Mouse (Mus musculus): ENCODE results near the gene Rmnd5b.
A peak's percentile ranks its signal among the peaks of the same experiment; 100 is the strongest.
"Not testable (repeated sequence)": the region's sequence is repeated elsewhere in the genome, so short reads cannot be mapped to it uniquely, and the experiment has no call there.

Gene Rmnd5b

GRCm38 (mm10) chr11:51635525-51636322 is at the start of gene Rmnd5b:
Rmnd5b (minus strand) TSS chr11:51635896.
- peak; percentile 91 for DNase-seq (ENCODE audit: inconsistent ontology term)

- no peak for DNase-seq (ENCODE audit: inconsistent ontology term)
Measured at GRCm38 (mm10) chr11:51681976-51682374, 46.3 kb upstream of the Rmnd5b start.

GRCm38 (mm10) chr11:51681324-51681975 is 45.8 kb upstream of the Rmnd5b start:
- DNase-seq (ENCODE audit: inconsistent ontology term), result peak; percentile 69

GRCm38 (mm10) chr11:51679466-51679865 is 43.8 kb upstream of the Rmnd5b start:
- no peak for DNase-seq (ENCODE audit: inconsistent ontology term)

GRCm38 (mm10) chr11:51677737-51678418 is 42.2 kb upstream of the Rmnd5b start:
- no peak for DNase-seq (ENCODE audit: inconsistent ontology term)

- DNase-seq (ENCODE audit: inconsistent ontology term), result no peak
Measured at GRCm38 (mm10) chr11:51675386-51675785, 39.7 kb upstream of the Rmnd5b start.

GRCm38 (mm10) chr11:51673291-51673690 is 37.6 kb upstream of the Rmnd5b start:
- DNase-seq (ENCODE audit: inconsistent ontology term), result no peak

GRCm38 (mm10) chr11:51671376-51671775 is 35.7 kb upstream of the Rmnd5b start:
- DNase-seq (ENCODE audit: inconsistent ontology term), result no peak

- no peak for DNase-seq (ENCODE audit: inconsistent ontology term)
Measured at GRCm38 (mm10) chr11:51670846-51671245, 35.1 kb upstream of the Rmnd5b start.

- not testable (repeated sequence) for DNase-seq (ENCODE audit: inconsistent ontology term)
Measured at GRCm38 (mm10) chr11:51664747-51665146, 29.1 kb upstream of the Rmnd5b start.

- DNase-seq (ENCODE audit: inconsistent ontology term), result no peak
Measured at GRCm38 (mm10) chr11:51662632-51663031, 26.9 kb upstream of the Rmnd5b start.

GRCm38 (mm10) chr11:51661867-51662365 is 26.2 kb upstream of the Rmnd5b start:
- no peak for DNase-seq (ENCODE audit: inconsistent ontology term)

GRCm38 (mm10) chr11:51658705-51659104 is 23.0 kb upstream of the Rmnd5b start:
- DNase-seq (ENCODE audit: inconsistent ontology term), result no peak

- no peak for DNase-seq (ENCODE audit: inconsistent ontology term)
Measured at GRCm38 (mm10) chr11:51658291-51658690, 22.6 kb upstream of the Rmnd5b start.

- DNase-seq (ENCODE audit: inconsistent ontology term), result no peak
Measured at GRCm38 (mm10) chr11:51656798-51657521, 21.3 kb upstream of the Rmnd5b start.

- no peak for DNase-seq (ENCODE audit: inconsistent ontology term)
Measured at GRCm38 (mm10) chr11:51654891-51655290, 19.2 kb upstream of the Rmnd5b start.

GRCm38 (mm10) chr11:51653736-51654135 is 18.0 kb upstream of the Rmnd5b start:
- DNase-seq (ENCODE audit: inconsistent ontology term), result no peak

- no peak for DNase-seq (ENCODE audit: inconsistent ontology term)
Measured at GRCm38 (mm10) chr11:51652889-51653418, 17.3 kb upstream of the Rmnd5b start.

- DNase-seq (ENCODE audit: inconsistent ontology term), result peak; percentile 86
Measured at GRCm38 (mm10) chr11:51650691-51651515, 15.2 kb upstream of the Rmnd5b start, which contains the start of the genes N4bp3 and D930048N14Rik. N4bp3 (minus strand) TSS chr11:51650842. D930048N14Rik (plus strand) TSS chr11:51650954.

- DNase-seq (ENCODE audit: inconsistent ontology term), result no peak
Measured at GRCm38 (mm10) chr11:51650261-51650660, 14.6 kb upstream of the Rmnd5b start.

GRCm38 (mm10) chr11:51649889-51650199 is 14.1 kb upstream of the Rmnd5b start:
- DNase-seq (ENCODE audit: inconsistent ontology term), result no peak

Data from Muller cell, postnatal 12 days (primary cell).